Mouse (Mus musculus): ENCODE data around the gene Cnbd2. TPM values are rescaled to one million over a fixed set of nuclear protein-coding genes. Genes with fewer than 3 reads are reported as not detected.

Cnbd2 gene
- polyA plus RNA-seq (2014; fragmentation: Illumina TruSeq; extraction: RNeasy Lipid Tissue Mini Kit (QIAGEN cat#74804); ENCODE audit: low replicate concordance) = 0.85 TPM

DNA sequence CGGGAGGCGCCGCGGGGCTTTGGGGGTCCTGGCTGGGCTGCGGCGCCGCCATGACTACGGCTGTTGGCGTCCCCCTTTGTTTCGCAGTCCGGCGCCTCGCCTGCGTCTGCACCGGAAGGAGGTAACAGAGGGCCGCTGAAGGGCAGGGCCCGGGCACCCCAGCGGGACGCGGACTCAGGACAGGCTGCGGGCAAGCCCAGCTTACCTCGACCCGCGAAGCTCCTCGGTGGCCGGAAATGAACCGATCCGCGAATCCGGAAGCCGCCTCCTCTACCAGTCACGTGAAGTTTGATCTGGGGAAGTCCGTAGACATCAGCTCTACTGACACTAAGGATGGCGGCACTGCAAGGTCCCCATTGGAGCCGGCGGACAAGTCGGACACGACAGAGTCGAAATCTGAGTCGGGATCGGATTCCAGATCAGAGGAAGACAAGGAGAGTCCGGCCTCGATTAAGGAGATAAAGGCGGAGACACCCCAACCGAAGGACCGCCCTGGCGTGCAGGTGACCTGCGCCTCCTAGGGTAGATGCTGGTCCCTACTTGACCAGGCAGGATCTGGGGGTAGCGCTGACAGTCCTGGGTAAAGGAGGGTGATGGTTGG, at the start of gene Cnbd2, which contains the start of gene Scand1:
Gene Cnbd2, plus strand, starts transcription at position 3 of the 601 bp plus-strand sequence.
Gene Scand1, minus strand, starts transcription at position 408 of the 601 bp plus-strand sequence.

DNA sequence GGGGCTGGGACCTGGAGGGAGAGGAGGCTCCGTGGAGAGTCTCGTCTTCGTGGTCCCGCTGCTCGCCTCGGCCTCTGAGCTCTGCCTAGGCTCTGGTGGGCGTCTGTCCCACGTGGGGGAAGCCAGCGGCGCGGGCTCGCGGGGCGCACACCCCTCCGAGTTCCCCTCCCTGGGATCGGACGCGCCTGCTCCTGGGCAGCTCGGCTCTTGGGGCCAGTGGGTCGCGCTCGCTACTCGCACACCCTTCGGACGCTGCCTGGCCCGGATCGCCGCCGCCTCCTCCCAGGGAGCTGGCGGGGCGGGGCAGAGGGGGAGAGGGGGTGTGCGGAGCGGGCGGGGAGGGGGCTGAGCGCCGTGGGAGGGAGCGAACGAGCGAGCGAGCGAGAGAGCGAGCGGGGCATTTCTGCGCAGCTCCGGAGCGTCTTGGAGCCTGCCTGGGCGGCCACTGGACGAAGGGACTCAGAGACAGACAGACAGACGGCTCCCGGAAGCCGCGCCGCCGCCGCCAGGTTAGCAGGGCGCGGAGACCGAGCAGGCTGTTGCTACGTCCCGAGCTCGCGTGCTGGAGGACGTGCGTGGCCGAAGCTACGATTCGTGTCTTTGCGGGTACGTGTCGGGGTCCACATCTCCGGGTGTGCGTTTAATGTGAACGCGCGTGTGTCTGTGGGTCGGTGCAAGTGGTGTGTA, 108.7 kb downstream of the Cnbd2 start, which contains the start of gene Epb41l1:
Gene Epb41l1, plus strand, starts transcription at position 216 of the 687 bp plus-strand sequence.

Other genes with a start within 250 kb of the Cnbd2 start
- not detected for gene Spag4, start 247.1 kb upstream of the Cnbd2 start, polyA plus RNA-seq (2014; fragmentation: Illumina TruSeq; extraction: RNeasy Lipid Tissue Mini Kit (QIAGEN cat#74804); ENCODE audit: low replicate concordance)
- 35.0 TPM for gene Cpne1, start 200.3 kb upstream of the Cnbd2 start, polyA plus RNA-seq (2014; fragmentation: Illumina TruSeq; extraction: RNeasy Lipid Tissue Mini Kit (QIAGEN cat#74804); ENCODE audit: low replicate concordance)
- 13.5 TPM for gene Rbm12, start 200.3 kb upstream of the Cnbd2 start, polyA plus RNA-seq (2014; fragmentation: Illumina TruSeq; extraction: RNeasy Lipid Tissue Mini Kit (QIAGEN cat#74804); ENCODE audit: low replicate concordance)
- gene Gm28036, start 185.2 kb upstream of the Cnbd2 start, polyA plus RNA-seq (2014; fragmentation: Illumina TruSeq; extraction: RNeasy Lipid Tissue Mini Kit (QIAGEN cat#74804); ENCODE audit: low replicate concordance) = 7.4 TPM
- gene Romo1, start 168.3 kb upstream of the Cnbd2 start, polyA plus RNA-seq (2014; fragmentation: Illumina TruSeq; extraction: RNeasy Lipid Tissue Mini Kit (QIAGEN cat#74804); ENCODE audit: low replicate concordance) = 1.3 TPM
- 64.2 TPM for gene Nfs1, start 168.1 kb upstream of the Cnbd2 start, polyA plus RNA-seq (2014; fragmentation: Illumina TruSeq; extraction: RNeasy Lipid Tissue Mini Kit (QIAGEN cat#74804); ENCODE audit: low replicate concordance)
- 688 TPM for gene Rbm39, start 132.1 kb upstream of the Cnbd2 start, polyA plus RNA-seq (2014; fragmentation: Illumina TruSeq; extraction: RNeasy Lipid Tissue Mini Kit (QIAGEN cat#74804); ENCODE audit: low replicate concordance)
- gene Phf20, start 115.8 kb upstream of the Cnbd2 start, polyA plus RNA-seq (2014; fragmentation: Illumina TruSeq; extraction: RNeasy Lipid Tissue Mini Kit (QIAGEN cat#74804); ENCODE audit: low replicate concordance) = 7.0 TPM
- gene Scand1, start 405 bp downstream of the Cnbd2 start, polyA plus RNA-seq (2014; fragmentation: Illumina TruSeq; extraction: RNeasy Lipid Tissue Mini Kit (QIAGEN cat#74804); ENCODE audit: low replicate concordance) = not detected
- 2.3 TPM for gene Epb41l1, start 108.6 kb downstream of the Cnbd2 start, polyA plus RNA-seq (2014; fragmentation: Illumina TruSeq; extraction: RNeasy Lipid Tissue Mini Kit (QIAGEN cat#74804); ENCODE audit: low replicate concordance)
- 3.1 TPM for gene Aar2, start 235.3 kb downstream of the Cnbd2 start, polyA plus RNA-seq (2014; fragmentation: Illumina TruSeq; extraction: RNeasy Lipid Tissue Mini Kit (QIAGEN cat#74804); ENCODE audit: low replicate concordance)

Data from small intestine, adult 10 weeks (tissue).